Comparison of ENCODE assay signal across 28 mouse cellular contexts in the genomic region with DNA sequence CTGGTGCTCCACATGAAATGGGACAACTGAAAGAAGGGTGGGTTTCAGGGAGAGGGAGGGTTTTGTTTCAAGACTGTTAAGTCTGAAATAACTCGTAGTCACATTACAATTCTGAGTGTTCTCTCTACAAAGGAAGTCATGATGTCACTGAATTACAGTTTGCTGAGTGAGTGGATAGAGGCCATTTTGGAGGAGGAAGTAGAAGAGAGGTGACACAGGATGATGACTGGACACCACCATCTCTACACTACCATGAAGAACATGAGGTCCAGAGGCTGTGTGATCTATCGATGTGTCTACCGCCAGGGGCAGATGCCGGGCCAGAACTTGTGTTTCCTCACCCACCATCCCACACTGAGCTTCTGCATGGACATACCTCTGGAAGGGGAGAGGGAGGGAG. TPM values are rescaled to one million over a fixed set of nuclear protein-coding genes. Genes with fewer than 3 reads are reported as not detected.
DNase-seq lines count a peak whose midpoint lies in the region; ATAC-seq and TF ChIP-seq lines count a peak whose summit lies in the region.
"Had no signal": no experiment of that assay in that cellular context is flagged by ENCODE, and none has a peak within 500 bp of the region (broad histone marks: within the 10 kb centered on the region; RNA-seq: fewer than 3 reads in every experiment).

No protein-coding gene starts in this region.

- H3K4me3 ChIP-seq in stomach, postnatal 0 days (ENCODE audit: low read depth, low read length), result no peak overlapping the region
- H3K4me3 ChIP-seq in layer of hippocampus, adult 2 months, result no peak overlapping the region

- no peak overlapping the region for H3K4me2 ChIP-seq in stomach, postnatal 0 days (replicated peaks; ENCODE audit: low read depth)

- H3K27me3 ChIP-seq in stomach, postnatal 0 days (ENCODE audit: control insufficient read depth, insufficient read depth, low read length), result no peaks in the 10 kb centered on the region
- H3K27me3 ChIP-seq: CH12.LX, Patski had no signal

- no peak for DNase-seq in stomach, postnatal 0 days (ENCODE audit: low spot score)
- no peak for DNase-seq in embryo, embryonic 11 days
- no peak for DNase-seq in spleen, postnatal 36 days (ENCODE audit: low spot score in 2 of 2)
- DNase-seq in layer of hippocampus, adult 2 months (ENCODE audit: low spot score in 2 of 2), result no peak
- no peak for DNase-seq in right cerebral cortex, adult 18-20 months
- DNase-seq: adrenal gland, adult 2 months; adrenal gland, adult 8-10 months; adrenal gland, postnatal 10 days; adrenal gland, postnatal 14 days; adrenal gland, postnatal 25 days; adrenal gland, postnatal 36 days; B cell, adult 2 months; cerebellum, adult 11 months; cerebellum, adult 11-12 months had no signal

- no peak overlapping the region for H3K27ac ChIP-seq in stomach, postnatal 0 days (replicated peaks)
- H3K27ac ChIP-seq in layer of hippocampus, adult 2 months, result no peak overlapping the region

- no peaks in the 10 kb centered on the region for H3K9me3 ChIP-seq in stomach, postnatal 0 days (ENCODE audit: control insufficient read depth, low read length)
- H3K9me3 ChIP-seq: G1E had no signal

- TF ChIP-seq EP300 in stomach, postnatal 0 days (optimal IDR thresholded peaks at IDR 0.05), result no peak

- WGBS in stomach, postnatal 0 days, result 95% methylated on average over 4 of the region's 4 CpGs

- TF ChIP-seq CTCF in stomach, postnatal 0 days (IDR thresholded peaks at IDR 0.05; ENCODE audit: low read depth), result no peak
- TF ChIP-seq CTCF in layer of hippocampus, adult 2 months (conservative IDR thresholded peaks at IDR 0.05), result no peak

- H3K4me1 ChIP-seq in stomach, postnatal 0 days (replicated peaks; ENCODE audit: control insufficient read depth, insufficient read depth), result no peaks in the 10 kb centered on the region

- H3K9ac ChIP-seq in stomach, postnatal 0 days (ENCODE audit: low read length), result no peak overlapping the region

- ATAC-seq in granulocyte monocyte progenitor cell, adult 5-6 weeks (replicated peaks; ENCODE audit: poor library complexity, severe bottlenecking), result 0 out of 2 replicates have a peak, but pooled peaks have one; percentile 42
- peak; percentile 69 for ATAC-seq in megakaryocyte, adult 5-6 weeks (ENCODE audit: poor library complexity, severe bottlenecking)
- peak; percentile 15; the same call in 1 of the 2 replicates for ATAC-seq in neutrophil, adult 5-6 weeks (ENCODE audit: extremely low read depth, insufficient number of reproducible peaks, low FRiP score, poor library complexity, severe bottlenecking)
- peak; percentile 76 for ATAC-seq in stomach, postnatal 0 days (ENCODE audit: low FRiP score, low TSS enrichment)
- ATAC-seq: activated CD4-positive, CD25-positive, alpha-beta regulatory T cell, adult 4 months; CD4-positive, CD25-positive, alpha-beta regulatory T cell, adult 4 months; Patski had no signal

- no peaks in the 10 kb centered on the region for H3K36me3 ChIP-seq in stomach, postnatal 0 days (ENCODE audit: control insufficient read depth, insufficient read depth, low read length)
- H3K36me3 ChIP-seq: G1E had no signal

RNA-seq across cellular contexts. Expression of gene 4930432M17Rik, which starts 13.6 kb away (rescaled TPM):
- total RNA-seq in granulocyte monocyte progenitor cell, adult 5-6 weeks (2014; fragmentation: Nextera tagmentation), result not detected in 2 replicates
- not detected in 2 replicates for total RNA-seq in granulocyte monocyte progenitor cell, adult 5-6 weeks (2017)
- total RNA-seq in megakaryocyte, adult 5-6 weeks (2015), result not detected in 2 replicates
- not detected in 2 replicates for total RNA-seq in megakaryocyte, adult 5-6 weeks (2017)
- total RNA-seq in neutrophil, adult 5-6 weeks (2017), result not detected in 2 replicates
- not detected in 2 replicates for polyA plus RNA-seq in stomach, postnatal 0 days (2015; fragmentation: Nextera tagmentation; extraction: Ambion mirVana)
- not detected for total RNA-seq in layer of hippocampus, adult 2 months (2021)
- total RNA-seq: adrenal gland, adult 18-20 months; adrenal gland, adult 2 months; adrenal gland, adult 8-10 months; adrenal gland, postnatal 10 days; adrenal gland, postnatal 14 days; adrenal gland, postnatal 25 days; adrenal gland, postnatal 36 days; adrenal gland, postnatal 4 days; CH12.LX; ES-E14; MEL had no signal
- polyA plus RNA-seq: activated CD4-positive, CD25-positive, alpha-beta regulatory T cell, adult 4 months; adrenal gland, adult 2 months; brain, embryonic 14.5 days; C2C12; CD4-positive, CD25-positive, alpha-beta regulatory T cell, adult 4 months; G1E; Patski had no signal

Comparison
In these comparisons a context has a peak if more than half of its experiments do, and no peak if none do; other contexts are left out.
1. ATAC-seq: peak in every context shown above with its lines; median percentile 76 in stomach, postnatal 0 days; 69 in megakaryocyte, adult 5-6 weeks; 42 in granulocyte monocyte progenitor cell, adult 5-6 weeks; 15 in neutrophil, adult 5-6 weeks.